Mouse (Mus musculus) liver, postnatal 0 days (tissue): ENCODE data around the gene Gata2.

Source experiments
- CTCF ChIP-seq: sonication (generic); IDR thresholded peaks from 2 replicates; pipeline ENCODE4 v1.5.1; 2016; ENCODE audit warnings: antibody characterized with exemption, low read depth
- EP300 ChIP-seq: IDR thresholded peaks from 2 replicates; pipeline ENCODE4 v1.6.1; 2016; ENCODE audit warnings: antibody characterized with exemption, low read depth, mild to moderate bottlenecking

DNA sequence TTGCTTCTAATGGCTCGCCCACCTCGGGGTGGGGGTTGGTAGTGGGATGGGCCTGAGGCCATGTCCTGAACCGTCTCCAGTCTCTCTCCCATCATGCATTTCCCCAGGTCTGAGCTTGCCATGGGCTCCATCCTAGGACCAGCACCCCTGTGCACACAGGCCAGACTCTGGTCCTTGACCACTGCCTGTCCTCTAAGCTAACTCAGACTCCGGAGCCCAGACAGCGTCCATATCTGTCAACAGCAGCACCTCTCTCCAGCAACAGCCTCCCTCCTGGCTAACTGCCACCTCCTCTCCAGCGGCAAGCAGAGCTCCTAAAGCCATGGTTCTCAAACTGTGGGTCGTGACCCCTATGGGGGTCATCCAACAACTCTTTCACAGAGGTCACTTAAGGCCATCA, 42.8 kb downstream of the Gata2 start:
- TF ChIP-seq CTCF (no peak), EP300 (no peak)
